Mouse (Mus musculus) megakaryocyte, embryonic 14.5 days (primary cell): ENCODE data around the gene Nfkbie.

Experiments
- FLI1 ChIP-seq: IDR thresholded peaks from 2 replicates; pipeline ENCODE4 v1.6.1; 2012; ENCODE audit warnings: low read length, inconsistent platforms, mixed read lengths
- GATA1 ChIP-seq: IDR thresholded peaks from 3 replicates; pipeline ENCODE4 v1.6.1; 2012; ENCODE audit warnings: mixed read lengths, low read length, inconsistent platforms, borderline replicate concordance

- no peak for TF ChIP-seq GATA1
- no peak for TF ChIP-seq FLI1
Observed at GRCm38 (mm10) chr17:45602984-45603383, 47.5 kb downstream of the Nfkbie start.
